Mouse (Mus musculus) midbrain, embryonic 14.5 days (tissue): ENCODE results near the gene Cxcl9. TPM values are rescaled to one million over a fixed set of nuclear protein-coding genes. Genes with fewer than 3 reads are reported as not detected.

Experiments
- ATAC-seq: fragments of 200-750 bp; cut with Nextera tagmentation; 2 replicates; pipeline ENCODE4 v1.8.0; 2017; ENCODE audit warnings: moderate number of reproducible peaks, moderate library complexity; ENCODE audit not compliant: low FRiP score, low TSS enrichment
- DNase-seq: peaks from one replicate; pipeline ENCODE4 v3.0.0-alpha.2; 2015
- H3K27ac ChIP-seq: fragments of 300-500 bp; sonication (generic); replicated peaks from 2 replicates; pipeline ENCODE4 v1.5.1; 2014; ENCODE audit warnings: mild to moderate bottlenecking, low read depth, low read length, moderate library complexity
- H3K27me3 ChIP-seq: fragments of 300-500 bp; sonication (generic); 2 replicates; pipeline ENCODE4 v1.6.1; 2014; ENCODE audit warnings: low read length, control low read depth, mixed read lengths; ENCODE audit not compliant: control insufficient read depth, insufficient read depth
- H3K36me3 ChIP-seq: fragments of 300-500 bp; sonication (generic); 2 replicates; pipeline ENCODE4 v1.6.1; 2014; ENCODE audit warnings: low read length, control low read depth; ENCODE audit not compliant: control insufficient read depth, insufficient read depth
- H3K4me1 ChIP-seq: fragments of 300-500 bp; sonication (generic); 2 replicates; pipeline ENCODE4 v1.6.1; 2014; ENCODE audit warnings: mild to moderate bottlenecking, antibody characterized with exemption, low read length, control low read depth; ENCODE audit not compliant: control insufficient read depth, insufficient read depth
- H3K4me2 ChIP-seq: fragments of 300-500 bp; sonication (generic); 2 replicates; pipeline ENCODE4 v1.6.1; 2014; ENCODE audit warnings: mild to moderate bottlenecking, low read length, moderate library complexity
- H3K4me3 ChIP-seq: fragments of 300-500 bp; sonication (generic); replicated peaks from 2 replicates; pipeline ENCODE4 v1.5.1; 2014; ENCODE audit warnings: low read depth, low read length
- H3K9ac ChIP-seq: fragments of 300-500 bp; sonication (generic); replicated peaks from 2 replicates; pipeline ENCODE4 v1.6.1; 2014; ENCODE audit warnings: mild to moderate bottlenecking, low read length, moderate library complexity
- H3K9me3 ChIP-seq: fragments of 300-500 bp; sonication (generic); 2 replicates; pipeline ENCODE4 v1.6.1; 2016; ENCODE audit warnings: low read length, control low read depth, mixed read lengths; ENCODE audit not compliant: control insufficient read depth
- WGBS: fragments of 180-500 bp; shearing (Covaris S2); extraction: QIAGEN DNeasy Blood & Tissue Kit; methylation state at CpG from one replicate; pipeline ENCODE4 v1.1.7; 2014; 5-methylcytosine and 5-hydroxymethylcytosine counted together
- polyA plus RNA-seq: library from polyadenylated mRNA; unstranded; fragments of >200 nt; fragmentation: Nextera tagmentation; extraction: Ambion mirVana; gene quantifications from 2 replicates; pipeline ENCODE4 v1.2.1, GENCODE M21; 2014

Gene Cxcl9
- polyA plus RNA-seq, 1 experiment from 2014 or later: not detected

GRCm38 (mm10) chr5:92282571-92282970 lies 45.3 kb downstream of the Cxcl9 start:
- Histone ChIP-seq H3K27ac (no peak overlapping the region), H3K4me1 (peaks cover 7% of the 10 kb centered on the region), H3K36me3 (peaks cover 30% of the 10 kb centered on the region), H3K27me3 (no peaks in the 10 kb centered on the region), H3K4me3 (no peak overlapping the region), H3K9ac (no peak overlapping the region), H3K9me3 (no peaks in the 10 kb centered on the region), H3K4me2 (no peak overlapping the region)
- DNase-seq: no peak
- ATAC-seq: no peak
- 85% methylated on average over 4 of the region's 4 CpGs for WGBS

DNA sequence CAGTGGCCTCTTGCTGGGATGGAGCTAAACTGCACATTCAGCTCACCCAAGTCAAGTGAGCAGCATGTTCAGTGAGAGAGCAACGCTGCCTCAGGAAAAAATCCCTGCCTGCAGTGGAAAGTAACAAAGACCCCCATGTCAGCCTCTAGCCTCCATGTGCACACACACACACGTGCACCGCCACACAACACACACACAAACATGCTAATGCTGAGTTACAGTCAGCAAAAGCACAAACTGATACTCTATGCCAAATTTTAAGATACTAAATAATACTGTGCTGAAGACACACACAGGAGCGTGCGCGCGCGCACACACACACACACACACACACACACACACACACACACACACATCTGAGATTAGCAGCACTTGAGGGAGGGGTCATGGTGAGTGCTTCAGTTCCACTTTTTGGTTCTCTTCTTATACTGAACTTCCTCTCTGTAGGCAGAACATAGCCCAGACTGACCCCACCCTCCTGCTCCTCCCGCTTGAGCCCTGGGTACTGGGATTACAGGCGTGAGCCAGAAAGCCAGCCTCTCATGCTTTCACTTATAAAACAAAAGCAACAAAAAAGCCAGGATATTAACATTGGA lies 48.8 kb downstream of the Cxcl9 start:
- H3K9me3 ChIP-seq: no peaks in the 10 kb centered on the region
- DNase-seq (no peak), ATAC-seq (no peak)
- no peak overlapping the region for H3K4me3 ChIP-seq
- no peaks in the 10 kb centered on the region; the same call in 1 of the 2 replicates for H3K27me3 ChIP-seq
- 83% methylated on average over 10 of the region's 10 CpGs for WGBS
- H3K36me3 ChIP-seq: 0 out of 2 replicates have a peak, but pooled peaks cover 2% of the 10 kb centered on the region
- H3K4me2 ChIP-seq: peak overlapping the region; percentile 87; the same call in 1 of the 2 replicates
- H3K27ac ChIP-seq: 0 out of 2 replicates have a peak overlapping the region, but pooled peaks have one; percentile 49
- no peak overlapping the region for H3K9ac ChIP-seq
- H3K4me1 ChIP-seq: peaks cover 7% of the 10 kb centered on the region

- H3K36me3 ChIP-seq: no peaks in the 10 kb centered on the region
- H3K4me3 ChIP-seq: peak within 1 kb of the TSS; percentile 58
- no peaks in the 10 kb centered on the region for H3K9me3 ChIP-seq
- H3K4me1 ChIP-seq: peaks cover 7% of the 10 kb centered on the region
- H3K27me3 ChIP-seq: no peaks in the 10 kb centered on the region; the same call in 1 of the 2 replicates
- peak within 1 kb of the TSS; percentile 87 for H3K4me2 ChIP-seq
- DNase-seq (peak; percentile 83), ATAC-seq (peak; percentile 86)
- peak within 1 kb of the TSS; percentile 61 for H3K9ac ChIP-seq
- WGBS: 3% methylated on average over 54 of the region's 54 CpGs
- peak within 1 kb of the TSS; percentile 49 for H3K27ac ChIP-seq
Observed at GRCm38 (mm10) chr5:92277437-92278394, 50.2 kb downstream of the Cxcl9 start, which contains the start of gene Naaa. Naaa (minus strand) TSS chr5:92278170.

Other genes starting within 250 kb of the Cxcl9 start
- 377 and 407 TPM in 2 replicates for gene G3bp2, start 244.4 kb downstream of the Cxcl9 start, polyA plus RNA-seq
- gene Uso1, start 190.1 kb downstream of the Cxcl9 start, polyA plus RNA-seq: 32.9 and 34.4 TPM in 2 replicates
- not detected in 2 replicates for gene U90926, start 112.7 kb downstream of the Cxcl9 start, polyA plus RNA-seq
- gene Ppef2, start 71.8 kb downstream of the Cxcl9 start, polyA plus RNA-seq: 0.43 and 0.49 TPM in 2 replicates
- 15.2 and 17.4 TPM in 2 replicates for gene Naaa, start 49.9 kb downstream of the Cxcl9 start, polyA plus RNA-seq
- gene Sdad1, start 17.6 kb downstream of the Cxcl9 start, polyA plus RNA-seq: 29.9 and 38.8 TPM in 2 replicates
- gene Art3, start 3.7 kb upstream of the Cxcl9 start, polyA plus RNA-seq: 3.7 and 6.1 TPM in 2 replicates
- 3.5 TPM in 1 of 2 replicates, not detected in the other for gene Cxcl10, start 20.8 kb upstream of the Cxcl9 start, polyA plus RNA-seq
- gene Nup54, start 107.1 kb upstream of the Cxcl9 start, polyA plus RNA-seq: 58.2 and 61.4 TPM in 2 replicates
- gene Scarb2, start 178.8 kb upstream of the Cxcl9 start, polyA plus RNA-seq: 21.0 and 28.2 TPM in 2 replicates
- 0.34 and 0.85 TPM in 2 replicates for gene Fam47e, start 227.0 kb upstream of the Cxcl9 start, polyA plus RNA-seq